Mouse (Mus musculus) heart, adult 2 months (tissue): ENCODE results near the gene Rnf216. TPM values are rescaled to one million over a fixed set of nuclear protein-coding genes. Genes with fewer than 3 reads are reported as not detected.

Experiments used
- DNase-seq, 2 experiments: peaks; one replicate each; pipeline ENCODE4 v3.0.0; 2021
- H3K27ac ChIP-seq: fragments of 200-600 bp; 2 replicates; pipeline ENCODE4 v1.8.1; 2022
- H3K27me3 ChIP-seq: fragments of 200-500 bp; 2 replicates; pipeline ENCODE4 v1.6.1; 2012; ENCODE audit warnings: mild to moderate bottlenecking, low read length, inconsistent platforms, mixed read lengths; ENCODE audit not compliant: control insufficient read depth, insufficient read depth
- H3K36me3 ChIP-seq: fragments of 200-500 bp; 2 replicates; pipeline ENCODE4 v1.6.1; 2012; ENCODE audit warnings: low read length, inconsistent platforms; ENCODE audit not compliant: control insufficient read depth, insufficient read depth
- H3K4me1 ChIP-seq: fragments of 200-500 bp; 2 replicates; pipeline ENCODE4 v1.6.1; 2011; ENCODE audit warnings: low read length; ENCODE audit not compliant: control insufficient read depth, insufficient read depth
- H3K4me3 ChIP-seq: fragments of 200-600 bp; 2 replicates; pipeline ENCODE4 v1.8.1; 2022
- H3K79me2 ChIP-seq: fragments of 200-500 bp; replicated peaks from 2 replicates; pipeline ENCODE4 v1.6.1; 2012; ENCODE audit warnings: mild to moderate bottlenecking, inconsistent platforms, low read length, moderate library complexity, mixed read lengths; ENCODE audit not compliant: control insufficient read depth, insufficient read depth
- H3K9ac ChIP-seq: fragments of 200-500 bp; 2 replicates; pipeline ENCODE4 v1.6.1; 2012; ENCODE audit warnings: low read depth, mild to moderate bottlenecking, control low read depth, inconsistent platforms, low read length, mixed read lengths
- CTCF ChIP-seq: fragments of 200-600 bp; IDR thresholded peaks from 2 replicates; pipeline ENCODE4 v1.8.1; 2022; ENCODE audit warnings: antibody characterized with exemption, mild to moderate bottlenecking, moderate library complexity
- EP300 ChIP-seq: fragments of 200-500 bp; IDR thresholded peaks from 2 replicates; pipeline ENCODE4 v1.6.1; 2011; ENCODE audit warnings: low read depth, low read length, control low read depth; ENCODE audit not compliant: insufficient read depth
- POLR2A ChIP-seq: fragments of 200-500 bp; IDR thresholded peaks from 2 replicates; pipeline ENCODE4 v1.6.1; 2011; ENCODE audit warnings: mild to moderate bottlenecking, low read depth, low read length, control low read depth; ENCODE audit not compliant: insufficient read depth
- WGBS: fragments of 180-500 bp; shearing (Covaris S2); methylation state at CpG from one replicate; pipeline ENCODE4 v1.1.7; 2018; 5-methylcytosine and 5-hydroxymethylcytosine counted together
- intact Hi-C: fragments of 180-260 bp; cut with DNase I; formaldehyde crosslinking; loops from one replicate; pipeline ENCODE4 v1.15.1; 2025
- polyA plus RNA-seq: library from polyadenylated mRNA; depleted of rRNA; stranded (reverse); fragments of >200 nt; gene quantifications from 2 replicates; pipeline ENCODE4 v1.2.3, GENCODE M21; 2012
- total RNA-seq, 2 experiments: library from RNA; stranded (reverse); gene quantifications; 2 replicates each; pipeline ENCODE4 v1.2.3; 2021

Rnf216 gene
- total and polyA plus RNA-seq, 3 experiments = 16.5 to 23.8 (median 23.3) TPM

DNA sequence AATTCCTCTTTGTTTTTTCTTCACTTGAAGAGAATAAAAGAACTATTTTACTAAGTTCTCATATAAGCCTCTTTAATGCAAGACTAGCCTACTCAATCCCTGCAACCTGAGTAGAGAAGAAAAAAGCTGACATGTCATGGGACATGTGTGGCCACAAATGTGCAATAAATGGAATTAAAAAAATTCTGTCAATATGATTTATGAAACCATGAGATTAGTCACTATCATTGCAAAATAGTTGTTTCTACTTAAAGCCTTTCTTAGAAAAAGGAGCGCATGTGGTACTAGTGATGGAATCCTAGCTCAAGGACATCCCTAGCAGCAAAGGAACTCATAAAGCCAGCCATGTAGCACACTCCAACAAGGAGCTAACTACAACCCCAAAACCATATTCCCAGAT, 33.0 kb downstream of the Rnf216 start:
- H3K36me3 ChIP-seq = no peaks in the 10 kb centered on the region; the same call in 1 of the 2 replicates
- 97% methylated on average over 1 of the region's 1 CpGs for WGBS

DNA sequence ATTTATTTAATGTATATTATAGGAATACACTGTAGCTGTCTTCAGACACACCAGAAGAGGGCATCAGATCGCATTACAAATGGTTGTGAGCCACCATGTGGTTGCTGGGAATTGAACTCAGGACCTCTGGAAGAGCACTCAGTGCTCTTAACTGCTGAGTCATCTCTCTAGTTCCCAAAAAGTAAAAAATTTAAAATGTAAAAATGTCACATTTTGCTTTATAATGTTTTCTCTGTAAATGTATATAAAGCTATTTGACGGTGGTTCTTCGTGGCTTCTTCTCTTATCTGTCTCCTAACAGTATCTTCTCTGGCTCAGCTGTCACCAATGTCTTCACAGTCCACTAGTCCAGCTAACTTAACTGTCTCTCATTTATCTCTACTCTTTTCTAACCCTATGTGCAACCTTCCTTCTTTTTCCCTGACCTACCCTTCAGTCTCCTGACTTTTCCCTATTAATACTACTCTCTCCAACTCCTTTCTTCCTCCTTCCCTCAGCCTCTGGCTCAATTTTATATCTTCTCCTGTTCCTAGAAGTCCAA, 36.1 kb downstream of the Rnf216 start:
- TF ChIP-seq EP300 = no peak
- TF ChIP-seq POLR2A = no peak
- no peak for TF ChIP-seq CTCF
- Histone ChIP-seq H3K4me1 (no peaks in the 10 kb centered on the region), H3K36me3 (peaks cover 2% of the 10 kb centered on the region; the same call in 1 of the 2 replicates), H3K27ac (no peak overlapping the region), H3K79me2 (no peaks in the 10 kb centered on the region), H3K9ac (no peak overlapping the region), H3K27me3 (no peaks in the 10 kb centered on the region), H3K4me3 (no peak overlapping the region)
- WGBS = 86% methylated on average over 3 of the region's 3 CpGs
- intact Hi-C loops = no loop called here
- no peak for DNase-seq

More for the DNA sequence above, 33.0 kb downstream of the Rnf216 start:
- Histone ChIP-seq H3K9ac (no peak overlapping the region), H3K27ac (no peak overlapping the region), H3K27me3 (no peaks in the 10 kb centered on the region), H3K79me2 (no peaks in the 10 kb centered on the region), H3K4me3 (no peak overlapping the region), H3K4me1 (no peaks in the 10 kb centered on the region)
- intact Hi-C loops = loop anchor here (10.0 kb wide), 1 partner anchor 215 kb away; the partner anchor contains the start of gene Zfp853
- DNase-seq = no peak
- TF ChIP-seq POLR2A (no peak), CTCF (no peak), EP300 (no peak)

DNA sequence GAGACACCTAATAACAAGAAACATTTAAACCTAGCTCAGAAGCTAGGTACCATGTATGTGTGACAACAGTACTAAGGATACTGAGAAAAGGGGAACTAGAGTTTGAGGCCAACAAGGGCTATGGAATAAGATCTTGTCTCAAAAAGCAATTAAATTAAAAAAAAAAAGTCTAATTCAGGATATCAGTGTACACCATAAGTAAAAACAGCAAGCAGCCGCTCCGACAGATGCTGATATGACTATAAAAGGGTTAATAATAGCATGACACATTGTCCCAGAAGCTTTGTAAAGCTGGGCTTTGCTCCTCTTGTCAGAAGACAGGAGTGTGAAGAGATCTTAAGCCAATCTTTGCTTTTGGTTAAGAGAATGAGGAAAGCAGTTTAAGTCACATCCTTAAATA, 36.8 kb downstream of the Rnf216 start:
- H3K36me3 ChIP-seq = peaks cover 2% of the 10 kb centered on the region; the same call in 1 of the 2 replicates
- TF ChIP-seq EP300 (no peak), POLR2A (no peak), CTCF (no peak)
- intact Hi-C loops = no loop called here
- no peak overlapping the region for H3K9ac ChIP-seq
- no peak overlapping the region for H3K27ac ChIP-seq
- no peak overlapping the region for H3K4me3 ChIP-seq
- 92% methylated on average over 2 of the region's 2 CpGs for WGBS
- no peaks in the 10 kb centered on the region for H3K27me3 ChIP-seq
- H3K79me2 ChIP-seq = no peaks in the 10 kb centered on the region
- no peaks in the 10 kb centered on the region for H3K4me1 ChIP-seq
- no peak for DNase-seq

DNA sequence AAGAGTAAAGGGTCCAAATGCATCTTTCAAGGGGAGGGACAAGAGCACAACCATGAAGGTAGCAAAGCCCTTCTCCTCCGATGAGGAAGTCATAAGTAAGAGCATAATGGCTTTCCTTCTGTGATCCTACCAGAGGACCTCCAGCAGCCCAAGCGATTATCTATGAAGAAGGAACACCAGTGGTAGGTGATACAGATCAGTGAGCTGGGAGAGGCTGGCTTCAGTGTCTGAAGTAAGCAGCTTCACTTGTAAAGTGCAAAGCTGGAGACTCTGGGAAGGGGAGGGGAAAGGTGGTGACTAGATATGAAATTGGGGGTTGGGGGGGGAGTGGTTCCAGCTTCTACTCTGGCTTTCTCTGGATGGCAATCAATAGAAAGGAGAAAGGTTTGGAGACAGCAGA, 43.7 kb downstream of the Rnf216 start:
- intact Hi-C loops = loop anchor here (10.0 kb wide), 1 partner anchor 304 kb away; no protein-coding TSS in a partner anchor
- 95% methylated on average over 2 of the region's 2 CpGs for WGBS
- H3K27me3 ChIP-seq = no peaks in the 10 kb centered on the region
- H3K4me3 ChIP-seq = no peak overlapping the region
- TF ChIP-seq CTCF (no peak), EP300 (no peak), POLR2A (no peak)
- H3K4me1 ChIP-seq = peaks cover 8% of the 10 kb centered on the region
- H3K36me3 ChIP-seq = peaks cover 12% of the 10 kb centered on the region
- H3K9ac ChIP-seq = no peak overlapping the region
- DNase-seq = no peak
- H3K79me2 ChIP-seq = no peaks in the 10 kb centered on the region
- H3K27ac ChIP-seq = no peak overlapping the region

DNA sequence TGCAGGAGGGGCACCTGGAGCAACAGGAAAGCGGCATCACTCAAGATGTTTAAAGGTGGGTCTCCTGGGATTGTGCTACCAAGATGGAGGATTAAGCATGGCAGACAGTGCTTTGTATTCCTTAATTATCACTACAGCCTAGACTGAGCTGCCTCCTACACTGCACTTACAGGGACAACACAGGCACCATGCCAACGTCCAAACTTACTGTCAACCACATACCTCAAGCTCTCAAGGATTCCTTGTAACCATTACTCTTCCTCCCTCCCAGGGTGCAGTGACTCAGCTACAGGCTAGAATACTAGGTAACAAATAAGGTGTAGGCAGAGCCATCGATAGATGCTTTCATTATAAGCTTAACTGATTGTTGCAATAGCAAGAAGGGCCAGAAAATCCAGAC, 44.4 kb downstream of the Rnf216 start:
- H3K9ac ChIP-seq = no peak overlapping the region
- H3K27me3 ChIP-seq = no peaks in the 10 kb centered on the region
- WGBS = 90% methylated on average over 3 of the region's 3 CpGs
- H3K27ac ChIP-seq = no peak overlapping the region
- H3K4me1 ChIP-seq = peaks cover 8% of the 10 kb centered on the region
- H3K79me2 ChIP-seq = no peaks in the 10 kb centered on the region
- TF ChIP-seq EP300 = no peak
- TF ChIP-seq POLR2A = no peak
- TF ChIP-seq CTCF = no peak
- DNase-seq = no peak
- H3K4me3 ChIP-seq = no peak overlapping the region
- intact Hi-C loops = loop anchor here (10.0 kb wide), 1 partner anchor 304 kb away; no protein-coding TSS in a partner anchor
- H3K36me3 ChIP-seq = peaks cover 14% of the 10 kb centered on the region

DNA sequence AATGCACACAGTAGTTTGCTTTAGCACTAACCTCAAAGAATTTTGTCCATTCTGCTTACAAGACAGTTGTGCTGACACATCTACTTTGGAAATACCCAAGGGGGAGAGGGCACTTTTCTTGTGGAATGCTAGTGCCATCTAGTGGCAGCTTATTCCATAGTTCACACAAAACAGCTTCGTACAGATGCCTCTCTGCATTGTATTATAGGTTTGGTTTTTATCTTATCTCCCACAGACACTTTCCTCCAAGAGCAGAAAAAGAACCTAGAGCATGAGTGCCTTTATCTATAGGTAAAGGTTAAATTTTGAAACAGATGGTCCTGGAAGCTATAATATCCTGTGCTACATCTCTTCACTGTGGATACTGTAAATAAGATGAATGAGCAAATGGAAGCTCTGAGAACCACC, 46.2 kb downstream of the Rnf216 start:
- 5% methylated on average over 1 of the region's 1 CpGs for WGBS
- intact Hi-C loops = loop anchor here (1.0 to 10.0 kb wide), 4 partner anchors 28 to 302 kb away; no protein-coding TSS in a partner anchor
- no peak overlapping the region for H3K9ac ChIP-seq
- no peak overlapping the region for H3K27ac ChIP-seq
- TF ChIP-seq CTCF (peak; percentile 93), POLR2A (no peak)
- no peak overlapping the region for H3K4me3 ChIP-seq
- no peaks in the 10 kb centered on the region for H3K79me2 ChIP-seq
- peaks cover 19% of the 10 kb centered on the region for H3K36me3 ChIP-seq
- no peaks in the 10 kb centered on the region for H3K27me3 ChIP-seq
- peaks cover 9% of the 10 kb centered on the region for H3K4me1 ChIP-seq
- DNase-seq = peak; percentile 59 to 63
